Mouse (Mus musculus): ENCODE measurements around the gene Tmem9b. TPM values are rescaled to one million over a fixed set of nuclear protein-coding genes. Genes with fewer than 3 reads are reported as not detected.

The Tmem9b gene
- 27.7 and 28.1 TPM in 2 replicates for polyA plus RNA-seq (2015; fragmentation: Nextera tagmentation; extraction: Ambion mirVana)

- H3K27me3 ChIP-seq (ENCODE audit: control insufficient read depth, insufficient read depth, low read depth, low read length): no peaks in the 10 kb centered on the region
- no peaks in the 10 kb centered on the region for H3K9me3 ChIP-seq (replicated peaks; ENCODE audit: control insufficient read depth, low read length)
- H3K36me3 ChIP-seq (ENCODE audit: control insufficient read depth, insufficient read depth): no peaks in the 10 kb centered on the region; the same call in 1 of the 2 replicates
- peaks cover 13% of the 10 kb centered on the region for H3K4me1 ChIP-seq (ENCODE audit: control insufficient read depth, low read depth, low read length)
- ATAC-seq (ENCODE audit: low read depth): peak; percentile 90
- WGBS (ENCODE audit: insufficient replicate concordance): under 1% methylated on average over 72 of the region's 74 CpGs
- peak within 1 kb of the TSS; percentile 81 for H3K4me3 ChIP-seq (ENCODE audit: low read depth, low read length)
- peak within 1 kb of the TSS; percentile 88 for H3K9ac ChIP-seq (ENCODE audit: low read depth, low read length)
- H3K4me2 ChIP-seq (ENCODE audit: low read depth, low read length): peak within 1 kb of the TSS; percentile 77
- peak within 1 kb of the TSS; percentile 85 for H3K27ac ChIP-seq (ENCODE audit: low read length)
Observed at GRCm38 (mm10) chr7:109752008-109752925, at the start of gene Tmem9b. TSS of gene Tmem9b (minus strand) at chr7:109752875.

GRCm38 (mm10) chr7:109800626-109801025 is 48.0 kb upstream of the Tmem9b start:
- Histone ChIP-seq H3K9ac (ENCODE audit: low read depth, low read length) (no peak overlapping the region), H3K4me2 (ENCODE audit: low read depth, low read length) (no peak overlapping the region), H3K27ac (ENCODE audit: low read length) (no peak overlapping the region), H3K36me3 (ENCODE audit: control insufficient read depth, insufficient read depth) (no peaks in the 10 kb centered on the region), H3K9me3 (replicated peaks; ENCODE audit: control insufficient read depth, low read length) (no peaks in the 10 kb centered on the region), H3K4me3 (ENCODE audit: low read depth, low read length) (no peak overlapping the region), H3K4me1 (ENCODE audit: control insufficient read depth, low read depth, low read length) (no peaks in the 10 kb centered on the region), H3K27me3 (ENCODE audit: control insufficient read depth, insufficient read depth, low read depth, low read length) (no peaks in the 10 kb centered on the region)
- no peak for ATAC-seq (ENCODE audit: low read depth)
- 68% methylated on average over 4 of the region's 4 CpGs for WGBS (ENCODE audit: insufficient replicate concordance)

GRCm38 (mm10) chr7:109799168-109799567 is 46.5 kb upstream of the Tmem9b start:
- H3K4me1 ChIP-seq (ENCODE audit: control insufficient read depth, low read depth, low read length): no peaks in the 10 kb centered on the region
- no peak overlapping the region for H3K9ac ChIP-seq (ENCODE audit: low read depth, low read length)
- H3K36me3 ChIP-seq (ENCODE audit: control insufficient read depth, insufficient read depth): no peaks in the 10 kb centered on the region
- H3K4me2 ChIP-seq (ENCODE audit: low read depth, low read length): no peak overlapping the region
- H3K27me3 ChIP-seq (ENCODE audit: control insufficient read depth, insufficient read depth, low read depth, low read length): no peaks in the 10 kb centered on the region
- 71% methylated on average over 11 of the region's 11 CpGs for WGBS (ENCODE audit: insufficient replicate concordance)
- no peak overlapping the region for H3K4me3 ChIP-seq (ENCODE audit: low read depth, low read length)
- no peak for ATAC-seq (ENCODE audit: low read depth)
- H3K27ac ChIP-seq (ENCODE audit: low read length): no peak overlapping the region
- H3K9me3 ChIP-seq (replicated peaks; ENCODE audit: control insufficient read depth, low read length): no peaks in the 10 kb centered on the region

GRCm38 (mm10) chr7:109795564-109795963 is 42.9 kb upstream of the Tmem9b start:
- 43% methylated on average over 5 of the region's 5 CpGs for WGBS (ENCODE audit: insufficient replicate concordance)
- Histone ChIP-seq H3K27me3 (ENCODE audit: control insufficient read depth, insufficient read depth, low read depth, low read length) (no peaks in the 10 kb centered on the region), H3K27ac (ENCODE audit: low read length) (no peak overlapping the region), H3K4me1 (ENCODE audit: control insufficient read depth, low read depth, low read length) (no peaks in the 10 kb centered on the region), H3K9me3 (replicated peaks; ENCODE audit: control insufficient read depth, low read length) (no peaks in the 10 kb centered on the region), H3K4me2 (ENCODE audit: low read depth, low read length) (no peak overlapping the region), H3K9ac (ENCODE audit: low read depth, low read length) (no peak overlapping the region), H3K36me3 (ENCODE audit: control insufficient read depth, insufficient read depth) (no peaks in the 10 kb centered on the region), H3K4me3 (ENCODE audit: low read depth, low read length) (no peak overlapping the region)
- ATAC-seq (ENCODE audit: low read depth): no peak

GRCm38 (mm10) chr7:109794556-109794955 is 41.9 kb upstream of the Tmem9b start:
- Histone ChIP-seq H3K9ac (ENCODE audit: low read depth, low read length) (no peak overlapping the region), H3K4me1 (ENCODE audit: control insufficient read depth, low read depth, low read length) (no peaks in the 10 kb centered on the region), H3K9me3 (replicated peaks; ENCODE audit: control insufficient read depth, low read length) (no peaks in the 10 kb centered on the region), H3K27ac (ENCODE audit: low read length) (no peak overlapping the region), H3K36me3 (ENCODE audit: control insufficient read depth, insufficient read depth) (no peaks in the 10 kb centered on the region), H3K4me2 (ENCODE audit: low read depth, low read length) (no peak overlapping the region), H3K27me3 (ENCODE audit: control insufficient read depth, insufficient read depth, low read depth, low read length) (no peaks in the 10 kb centered on the region), H3K4me3 (ENCODE audit: low read depth, low read length) (no peak overlapping the region)
- 59% methylated on average over 2 of the region's 2 CpGs for WGBS (ENCODE audit: insufficient replicate concordance)
- ATAC-seq (ENCODE audit: low read depth): no peak

- H3K36me3 ChIP-seq (ENCODE audit: control insufficient read depth, insufficient read depth): no peaks in the 10 kb centered on the region
- H3K9me3 ChIP-seq (replicated peaks; ENCODE audit: control insufficient read depth, low read length): no peaks in the 10 kb centered on the region
- no peak overlapping the region for H3K4me2 ChIP-seq (ENCODE audit: low read depth, low read length)
- no peak overlapping the region for H3K27ac ChIP-seq (ENCODE audit: low read length)
- H3K27me3 ChIP-seq (ENCODE audit: control insufficient read depth, insufficient read depth, low read depth, low read length): no peaks in the 10 kb centered on the region
- no peaks in the 10 kb centered on the region for H3K4me1 ChIP-seq (ENCODE audit: control insufficient read depth, low read depth, low read length)
- ATAC-seq (ENCODE audit: low read depth): no peak
- no peak overlapping the region for H3K4me3 ChIP-seq (ENCODE audit: low read depth, low read length)
- WGBS (ENCODE audit: insufficient replicate concordance): 56% methylated on average over 2 of the region's 2 CpGs
- no peak overlapping the region for H3K9ac ChIP-seq (ENCODE audit: low read depth, low read length)
Observed at GRCm38 (mm10) chr7:109792759-109793158, 40.1 kb upstream of the Tmem9b start.

- WGBS (ENCODE audit: insufficient replicate concordance): 59% methylated on average over 3 of the region's 3 CpGs
- H3K27ac ChIP-seq (ENCODE audit: low read length): no peak overlapping the region
- ATAC-seq (ENCODE audit: low read depth): no peak
Observed at GRCm38 (mm10) chr7:109790818-109791217, 38.1 kb upstream of the Tmem9b start.

GRCm38 (mm10) chr7:109787860-109788259 is 35.2 kb upstream of the Tmem9b start:
- WGBS (ENCODE audit: insufficient replicate concordance): 13% methylated on average over 2 of the region's 2 CpGs
- Histone ChIP-seq H3K4me3 (ENCODE audit: low read depth, low read length) (no peak overlapping the region), H3K9me3 (replicated peaks; ENCODE audit: control insufficient read depth, low read length) (no peaks in the 10 kb centered on the region), H3K27ac (ENCODE audit: low read length) (no peak overlapping the region), H3K4me1 (ENCODE audit: control insufficient read depth, low read depth, low read length) (no peaks in the 10 kb centered on the region), H3K27me3 (ENCODE audit: control insufficient read depth, insufficient read depth, low read depth, low read length) (peaks cover 6% of the 10 kb centered on the region), H3K9ac (ENCODE audit: low read depth, low read length) (no peak overlapping the region), H3K4me2 (ENCODE audit: low read depth, low read length) (no peak overlapping the region), H3K36me3 (ENCODE audit: control insufficient read depth, insufficient read depth) (no peaks in the 10 kb centered on the region)
- no peak for ATAC-seq (ENCODE audit: low read depth)

More at GRCm38 (mm10) chr7:109790818-109791217, 38.1 kb upstream of the Tmem9b start:
- Histone ChIP-seq H3K27me3 (ENCODE audit: control insufficient read depth, insufficient read depth, low read depth, low read length) (no peaks in the 10 kb centered on the region), H3K9me3 (replicated peaks; ENCODE audit: control insufficient read depth, low read length) (no peaks in the 10 kb centered on the region), H3K36me3 (ENCODE audit: control insufficient read depth, insufficient read depth) (no peaks in the 10 kb centered on the region), H3K4me1 (ENCODE audit: control insufficient read depth, low read depth, low read length) (no peaks in the 10 kb centered on the region), H3K4me2 (ENCODE audit: low read depth, low read length) (no peak overlapping the region), H3K4me3 (ENCODE audit: low read depth, low read length) (no peak overlapping the region), H3K9ac (ENCODE audit: low read depth, low read length) (no peak overlapping the region)

GRCm38 (mm10) chr7:109783281-109783680 is 30.6 kb upstream of the Tmem9b start:
- 44% methylated on average over 7 of the region's 7 CpGs for WGBS (ENCODE audit: insufficient replicate concordance)
- H3K9me3 ChIP-seq (replicated peaks; ENCODE audit: control insufficient read depth, low read length): no peaks in the 10 kb centered on the region
- no peak overlapping the region for H3K4me3 ChIP-seq (ENCODE audit: low read depth, low read length)
- H3K4me1 ChIP-seq (ENCODE audit: control insufficient read depth, low read depth, low read length): peaks cover 13% of the 10 kb centered on the region
- no peak overlapping the region for H3K27ac ChIP-seq (ENCODE audit: low read length)
- H3K36me3 ChIP-seq (ENCODE audit: control insufficient read depth, insufficient read depth): no peaks in the 10 kb centered on the region
- ATAC-seq (ENCODE audit: low read depth): no peak
- peaks cover 46% of the 10 kb centered on the region for H3K27me3 ChIP-seq (ENCODE audit: control insufficient read depth, insufficient read depth, low read depth, low read length)
- H3K4me2 ChIP-seq (ENCODE audit: low read depth, low read length): no peak overlapping the region
- no peak overlapping the region for H3K9ac ChIP-seq (ENCODE audit: low read depth, low read length)

Measured in liver, embryonic 16.5 days (tissue).